Mouse (Mus musculus) inflammation-experienced regulatory T-cells, adult 6 months (primary cell): ENCODE measurements at regions not wholly inside any gene's neighbourhood (a gene's known extent, or its start where the extent isn't known, plus 50 kb on each side); places are given as distances from the start of the nearest gene placed in this dataset.
"Not testable (repeated sequence)": the region's sequence is repeated elsewhere in the genome, so short reads cannot be mapped to it uniquely, and the experiment has no call there.

Source experiments
- ATAC-seq: one replicate; pipeline ENCODE4 v1.8.0; 2017

DNA sequence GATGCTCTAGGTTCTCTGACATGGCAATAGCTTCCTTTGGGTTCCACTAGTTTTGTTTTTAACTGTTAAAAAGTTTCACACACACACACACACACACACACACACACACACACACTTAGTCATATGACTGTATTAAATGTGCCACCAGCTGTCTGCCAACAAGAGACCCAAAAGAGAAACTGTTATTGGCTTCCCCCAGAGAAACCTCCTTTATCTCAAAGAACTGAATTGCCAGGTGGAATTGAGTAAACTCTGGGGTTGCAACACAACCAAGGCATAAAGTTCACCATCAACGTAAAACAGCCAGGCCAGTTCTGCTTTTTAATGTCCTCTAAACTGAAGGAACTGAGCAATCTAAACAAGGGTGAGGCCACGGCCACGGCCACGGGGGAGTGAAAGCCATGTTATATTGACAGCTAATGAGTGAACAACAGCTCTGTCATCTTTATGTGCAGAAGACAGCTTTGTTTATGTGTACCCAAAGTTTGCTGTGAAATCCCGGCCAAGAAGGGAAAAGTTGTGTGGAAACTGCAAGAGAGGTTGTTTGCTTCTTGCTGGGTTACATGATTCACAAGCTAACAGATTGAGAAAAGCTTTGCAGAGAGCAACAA is 69.3 kb downstream of the Btg1 start:
- peak; percentile 39 for ATAC-seq

DNA sequence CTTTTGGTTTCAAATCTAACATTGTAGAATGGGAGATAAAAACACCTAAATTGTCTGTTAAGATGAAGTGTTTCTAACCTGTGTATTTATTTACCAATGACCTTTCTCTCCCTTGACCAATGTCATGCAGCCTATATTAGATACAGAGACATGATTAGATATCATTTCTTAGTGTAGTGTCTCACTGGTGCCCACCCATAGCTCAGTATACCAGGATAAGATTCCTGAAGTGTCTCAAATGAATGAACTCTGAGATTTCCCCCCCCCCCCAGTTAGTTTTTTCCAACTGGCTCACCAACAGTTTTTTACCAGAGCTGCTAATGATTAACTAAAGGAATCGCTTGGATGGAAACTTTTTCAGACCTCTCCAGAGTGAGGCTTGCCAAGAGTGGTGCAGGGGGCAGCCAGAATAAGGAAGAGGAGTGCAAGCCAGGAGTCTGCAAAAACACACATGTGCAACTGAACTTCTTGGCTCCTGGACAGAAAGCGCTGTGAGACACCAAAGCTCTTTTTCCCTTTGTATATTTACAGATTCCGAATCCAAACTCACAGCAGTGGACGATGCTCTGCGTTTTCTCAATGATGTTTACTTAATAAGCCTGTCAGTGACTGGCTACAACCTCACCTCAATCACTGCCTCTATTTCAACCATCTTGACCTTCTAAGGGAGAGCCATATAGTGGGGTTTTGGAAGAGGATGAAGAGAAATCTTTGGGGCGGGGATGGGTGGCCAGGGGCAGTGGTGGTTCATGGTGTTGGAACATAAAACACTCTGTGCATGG is 70.0 kb downstream of the Btg1 start:
- no peak for ATAC-seq

DNA sequence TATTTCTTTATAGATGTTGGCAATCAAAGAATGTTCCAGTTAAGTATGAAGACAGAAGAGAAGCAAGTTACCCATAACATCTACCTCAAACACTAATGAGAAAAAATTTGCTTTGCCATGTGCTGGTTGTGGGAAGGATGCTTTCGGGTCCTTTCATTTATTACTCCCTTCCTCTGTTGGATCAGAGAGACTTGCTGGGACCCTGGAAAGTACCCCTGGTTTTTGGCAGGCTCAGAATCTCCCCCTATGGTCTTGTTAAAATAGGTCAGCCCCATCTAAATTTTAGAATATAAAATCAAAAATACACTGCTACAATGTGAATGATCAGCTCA is 70.6 kb downstream of the Btg1 start:
- ATAC-seq: no peak

DNA sequence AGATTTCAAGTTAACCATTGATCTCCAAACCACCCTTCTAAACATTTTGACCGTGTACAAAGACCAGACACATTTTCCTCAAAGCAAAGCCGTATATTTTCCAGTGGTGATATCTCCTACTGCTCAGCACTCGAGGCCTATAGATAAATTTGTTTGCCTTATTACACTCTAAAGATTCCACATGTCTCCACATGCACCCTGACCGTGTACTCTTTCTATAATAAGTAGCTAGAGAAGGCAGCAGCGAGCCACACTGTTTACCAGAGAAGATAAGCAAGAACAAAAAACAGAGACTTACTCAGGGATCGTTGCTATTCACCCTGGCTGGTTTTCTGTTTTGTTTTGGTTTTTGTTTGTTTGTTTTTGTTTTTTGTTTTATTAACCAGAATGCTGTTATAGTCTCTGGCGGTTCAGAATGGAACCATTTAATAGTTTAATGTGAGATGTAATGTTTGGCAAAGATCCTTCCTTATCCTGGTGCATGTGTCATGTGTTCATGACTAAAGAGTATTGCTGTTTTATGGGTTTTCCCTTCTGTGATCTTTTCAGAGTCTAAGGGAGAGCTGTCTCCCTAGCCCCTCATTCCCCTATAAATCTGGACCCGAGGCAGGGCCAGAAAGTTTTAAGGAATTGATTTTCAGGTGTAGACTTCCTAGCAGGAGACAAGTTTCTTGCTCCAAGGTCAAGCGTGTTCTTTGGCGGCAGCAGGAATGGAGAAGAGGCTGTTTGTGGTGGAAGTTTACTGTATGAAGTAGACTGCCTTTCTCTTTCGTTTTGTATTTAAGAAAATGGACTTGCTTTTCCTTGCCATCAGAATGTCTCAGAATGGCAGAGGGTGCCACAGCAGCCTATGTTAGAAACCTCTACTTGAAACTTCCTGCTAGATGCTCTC is 73.4 kb downstream of the Btg1 start:
- peak; percentile 28 for ATAC-seq

DNA sequence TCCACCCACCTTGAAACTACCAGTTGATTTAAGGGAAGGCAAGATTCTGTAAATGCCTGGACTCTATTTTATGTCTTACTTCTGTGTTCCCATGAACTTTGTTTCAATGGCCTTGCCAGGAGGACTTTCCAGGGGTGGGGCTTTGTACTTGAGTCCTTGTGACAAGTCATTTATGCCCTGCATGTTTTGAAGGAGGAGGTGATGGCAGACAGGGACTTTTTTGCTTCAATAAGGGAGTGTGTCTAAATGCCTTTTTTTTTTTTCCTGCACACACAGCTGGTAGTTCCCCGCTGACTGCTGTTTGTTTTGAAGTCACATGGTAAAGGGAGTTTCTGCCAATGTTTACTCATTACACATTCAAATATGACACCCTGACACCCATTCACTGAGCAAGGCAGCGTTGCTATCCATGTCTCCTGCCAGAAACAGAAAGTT is 74.1 kb downstream of the Btg1 start:
- peak; percentile 83 for ATAC-seq

DNA sequence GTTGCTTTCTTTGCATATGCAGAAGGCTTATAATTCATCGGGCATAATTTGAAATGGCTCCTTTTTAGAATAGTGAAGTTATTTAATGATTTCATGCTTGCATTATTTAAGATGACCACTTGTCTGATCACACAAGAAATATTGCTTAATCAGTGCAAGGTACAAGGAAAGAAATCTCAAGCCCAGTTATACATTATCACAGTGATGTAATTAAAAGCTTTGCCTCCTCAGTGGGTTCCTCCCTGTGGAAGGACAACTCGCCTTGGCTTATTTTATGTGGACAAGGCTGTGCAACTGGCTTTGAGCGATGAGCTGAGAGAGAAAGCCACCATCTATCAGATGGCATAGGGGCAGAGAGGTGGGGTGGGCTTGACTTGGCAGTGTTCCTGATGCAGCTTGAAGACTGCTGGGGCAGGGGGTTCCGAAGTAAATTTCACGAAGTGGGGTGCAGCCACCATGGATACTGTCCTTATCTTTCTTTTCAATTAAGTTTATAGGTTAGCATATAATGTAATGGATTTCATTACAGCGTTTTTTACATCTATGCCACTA is 74.6 kb downstream of the Btg1 start:
- ATAC-seq: no peak

DNA sequence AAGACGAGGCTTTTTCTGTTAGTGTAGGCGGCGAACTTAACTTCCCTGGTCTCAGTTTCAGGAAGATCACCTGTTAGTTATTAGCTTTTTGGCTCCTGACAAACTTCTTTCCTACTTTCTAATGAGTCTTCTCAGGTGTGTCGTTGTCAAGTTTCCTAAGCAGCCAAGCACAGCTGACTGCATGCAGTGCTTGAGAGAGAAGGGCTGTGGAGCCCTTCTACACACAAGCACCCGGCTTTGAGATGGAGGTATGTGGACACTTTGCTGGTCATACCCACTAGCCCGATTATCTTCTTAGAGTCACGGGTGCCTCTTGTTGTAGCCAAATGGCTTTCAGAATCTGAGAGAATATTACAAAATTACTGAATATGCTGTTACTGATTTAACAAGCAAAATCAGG is 76.0 kb downstream of the Btg1 start:
- no peak for ATAC-seq

DNA sequence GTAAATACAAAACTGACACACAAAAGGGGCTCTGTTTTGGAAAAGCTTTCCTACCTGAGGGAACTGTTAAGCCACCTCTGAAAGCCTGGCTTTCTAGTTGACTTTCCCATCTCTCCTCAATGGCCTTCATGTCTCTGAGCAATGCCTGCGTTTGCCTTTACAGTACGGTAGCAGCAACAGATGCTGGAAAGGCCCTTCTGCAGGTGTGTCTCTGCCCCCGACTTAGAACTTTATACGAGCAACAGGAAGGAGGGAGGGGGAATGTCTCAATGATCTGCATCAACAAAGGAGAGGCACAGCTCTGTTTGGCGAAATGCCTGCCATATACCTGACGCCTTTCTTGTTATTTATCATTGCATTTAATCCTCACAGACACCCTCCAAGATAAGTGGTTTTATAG is 77.0 kb downstream of the Btg1 start:
- peak; percentile 48 for ATAC-seq

DNA sequence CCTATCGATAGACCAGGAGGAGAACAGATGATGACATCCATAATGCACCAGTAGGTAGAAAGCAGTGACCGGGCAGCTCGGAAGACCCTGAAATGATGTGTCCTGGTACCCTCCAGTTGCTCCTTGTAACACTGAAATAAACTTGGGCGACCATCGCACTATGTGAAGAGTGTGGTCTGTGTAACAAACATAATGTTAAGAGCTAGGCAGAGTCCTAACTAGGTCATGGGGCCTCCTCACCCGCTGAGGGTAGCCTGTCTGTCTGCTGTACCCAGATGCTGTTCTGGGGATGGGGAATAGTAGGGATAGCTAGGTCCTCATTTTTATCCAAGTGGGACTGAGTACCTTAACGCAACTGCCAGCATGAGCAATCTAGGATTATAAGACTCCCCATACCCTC is 79.8 kb downstream of the Btg1 start:
- ATAC-seq: no peak

DNA sequence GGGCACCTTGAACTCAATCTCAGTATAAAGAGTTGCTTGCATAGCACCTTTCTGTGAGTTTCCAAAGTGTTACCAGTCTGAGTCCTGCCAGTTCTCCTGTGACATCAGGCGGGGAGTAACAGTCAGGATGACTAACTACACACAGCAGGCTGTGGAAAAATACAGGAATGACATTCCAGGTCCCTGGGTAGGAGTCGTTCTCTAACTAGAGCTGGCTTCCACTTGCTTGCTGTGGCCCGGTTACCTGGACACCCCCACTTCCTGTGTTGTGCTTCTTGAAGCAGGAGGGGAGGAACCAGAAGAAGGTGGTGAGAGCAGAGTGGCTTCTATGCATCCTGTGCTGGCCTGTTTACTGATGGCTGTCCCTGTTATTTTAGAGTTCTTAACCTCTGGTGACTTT is 81.0 kb downstream of the Btg1 start:
- peak; percentile 92 for ATAC-seq

DNA sequence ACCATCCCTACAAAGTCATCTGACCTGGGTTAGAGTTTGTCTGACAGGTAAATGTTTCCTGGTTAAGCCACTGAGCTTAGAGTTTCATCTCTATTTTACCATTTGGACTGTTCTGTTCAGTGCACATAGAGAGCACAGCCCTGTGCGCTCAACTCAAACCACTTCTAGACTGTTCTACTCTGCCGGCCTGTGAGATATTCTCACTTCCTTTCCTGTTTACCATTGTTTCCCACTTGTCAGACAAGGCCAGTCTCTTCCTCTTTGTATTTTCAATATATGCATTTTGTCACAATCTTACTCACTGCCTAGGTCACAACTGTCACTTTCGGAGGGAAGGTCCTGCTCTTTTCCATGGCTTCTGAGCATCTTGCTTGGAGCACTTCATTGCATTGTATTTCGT is 89.8 kb downstream of the Btg1 start:
- peak; percentile 58 for ATAC-seq

DNA sequence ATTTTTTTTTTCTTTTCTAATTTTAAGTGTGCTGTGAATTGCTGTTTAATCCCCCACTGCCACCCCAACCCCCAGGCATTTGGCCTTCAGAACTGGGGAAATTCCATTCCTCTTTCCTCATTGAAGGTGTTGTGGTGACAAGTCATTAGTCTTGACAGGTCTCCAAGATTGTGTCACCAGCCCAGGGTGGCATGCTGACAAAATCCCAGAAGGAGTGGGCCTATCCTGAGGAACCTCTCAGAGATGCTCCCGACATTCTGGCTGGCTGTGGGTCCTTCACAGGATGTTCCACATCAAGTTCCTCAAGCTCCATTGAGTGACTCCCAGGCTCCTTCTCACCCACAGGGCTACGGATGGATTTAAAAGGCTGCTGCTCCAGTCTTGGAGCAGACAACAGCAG is 91.7 kb downstream of the Btg1 start:
- no peak for ATAC-seq

DNA sequence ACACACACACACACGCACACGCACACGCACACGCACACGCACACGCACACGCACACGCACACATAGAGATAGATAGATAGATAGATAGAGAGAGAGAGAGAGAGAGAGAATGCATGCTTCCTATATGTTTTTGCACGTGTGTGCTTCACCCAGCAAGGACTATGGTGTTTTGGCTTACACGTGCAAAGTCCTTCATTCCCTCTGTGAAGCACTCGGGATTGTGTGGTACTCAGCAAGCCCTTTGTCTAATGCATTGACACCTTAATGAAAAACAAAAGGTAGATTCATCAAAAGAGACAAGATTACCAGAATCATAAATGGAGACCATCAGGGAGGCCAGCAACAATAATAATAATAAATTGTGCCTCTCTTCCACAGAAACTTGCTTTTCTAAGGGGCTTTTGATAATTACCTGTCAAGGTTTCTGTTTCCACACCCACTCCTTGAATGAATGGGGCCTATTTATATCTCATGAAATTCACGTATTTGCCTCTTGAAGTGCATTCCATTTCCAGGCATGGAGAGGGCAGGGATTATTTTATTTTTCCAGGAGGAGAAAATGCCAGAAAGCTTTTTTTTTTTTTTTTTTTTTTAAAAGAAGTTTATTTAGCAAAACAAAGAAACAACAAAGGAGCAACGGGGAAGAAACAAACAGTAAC is 93.0 kb downstream of the Btg1 start:
- no peak for ATAC-seq

DNA sequence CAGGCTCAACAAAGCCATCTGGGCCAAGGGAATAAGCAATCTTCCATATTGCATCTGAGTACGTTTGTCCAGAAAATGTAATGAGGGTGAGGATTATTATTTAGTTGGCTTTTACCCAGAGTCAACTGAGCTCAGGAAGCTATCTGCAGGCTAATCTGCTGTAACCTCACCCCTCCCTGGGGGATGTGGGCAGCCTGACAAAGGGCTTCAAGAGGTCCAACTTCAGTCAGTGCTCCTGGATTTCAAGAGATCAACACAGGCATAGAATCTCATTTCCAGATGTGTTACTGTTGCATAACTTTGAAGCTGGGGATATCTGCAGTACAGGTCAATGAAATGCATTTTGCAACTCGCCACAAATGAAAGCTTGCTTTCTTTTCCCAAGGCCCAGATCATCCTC is 95.2 kb downstream of the Btg1 start:
- ATAC-seq: peak; percentile 61

DNA sequence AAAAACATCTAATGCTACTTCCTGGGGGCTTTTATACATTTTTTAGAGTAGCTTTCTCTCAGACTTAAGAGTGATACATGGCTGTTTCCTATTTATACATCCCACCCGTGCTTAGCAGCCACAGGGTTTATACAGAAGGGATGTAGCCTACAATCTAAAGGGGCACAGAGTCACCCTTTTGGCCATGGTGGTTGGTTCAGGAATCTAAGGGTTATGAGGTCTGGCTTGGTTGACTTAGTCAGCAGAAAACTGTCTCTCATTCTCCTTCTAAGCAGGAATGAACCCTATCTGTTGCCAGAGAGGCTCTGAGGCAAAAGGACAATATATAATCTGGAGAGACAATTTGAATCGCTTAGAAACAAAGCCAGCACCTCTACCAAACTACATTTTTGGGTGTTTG is 97.9 kb downstream of the Btg1 start:
- ATAC-seq: no peak

DNA sequence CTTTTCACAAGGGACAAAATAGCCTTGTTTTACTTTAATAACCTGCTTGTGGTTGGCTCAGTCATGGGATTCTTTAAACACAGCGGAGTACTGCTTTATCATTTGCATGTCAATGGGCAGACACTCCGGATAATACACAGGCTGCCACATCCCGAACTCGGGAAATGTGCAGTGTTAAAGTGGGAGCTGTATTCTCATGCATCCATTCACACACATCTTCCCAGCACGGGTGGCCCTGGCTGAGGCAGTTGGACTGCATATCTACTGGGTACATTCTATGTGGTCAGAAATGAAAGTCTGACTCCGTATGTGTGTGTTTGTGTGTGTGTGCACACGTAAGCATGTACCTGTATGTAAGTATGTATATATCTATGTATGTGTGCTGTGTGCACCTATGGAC is 100.5 kb downstream of the Btg1 start:
- no peak for ATAC-seq

DNA sequence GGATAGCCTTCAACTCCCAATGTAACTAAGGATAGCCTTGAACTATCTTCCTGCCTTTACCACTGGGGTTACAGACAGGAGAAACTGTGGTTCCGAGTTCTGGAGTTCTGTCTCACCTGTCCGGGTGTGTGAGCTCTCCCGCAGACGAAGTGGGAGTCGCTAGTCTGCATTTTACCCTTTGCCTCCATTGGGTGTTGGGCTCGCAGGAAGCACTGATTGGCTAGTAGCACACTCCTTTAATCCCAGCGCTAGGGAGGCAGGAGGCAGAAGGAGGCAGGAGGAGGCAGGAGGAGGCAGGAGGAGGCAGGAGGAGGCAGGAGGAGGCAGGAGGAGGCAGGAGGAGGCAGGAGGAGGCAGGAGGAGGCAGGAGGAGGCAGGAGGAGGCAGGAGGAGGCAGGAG is 101.9 kb downstream of the Btg1 start:
- ATAC-seq: not testable (repeated sequence)

DNA sequence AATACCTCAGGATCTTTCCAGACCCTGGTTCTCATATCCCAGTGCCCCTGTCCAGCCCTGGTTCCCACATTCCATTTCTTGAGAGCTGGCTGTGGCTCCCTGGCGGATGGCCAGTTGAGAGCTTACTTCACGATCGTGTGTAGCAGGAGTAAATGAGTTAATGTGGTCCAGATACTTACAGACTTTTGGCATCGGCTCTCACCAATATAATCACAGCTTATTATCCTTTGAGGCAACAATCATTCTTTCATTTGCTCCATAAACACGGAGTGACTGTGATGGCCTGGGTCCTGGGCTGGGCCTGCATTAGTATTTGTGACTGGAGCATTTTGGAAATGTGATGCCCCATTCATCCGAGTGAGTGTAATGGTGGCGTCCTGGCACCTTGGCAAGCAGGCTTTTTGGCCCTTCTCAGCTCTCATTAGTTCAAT is 103.5 kb downstream of the Btg1 start:
- no peak for ATAC-seq

DNA sequence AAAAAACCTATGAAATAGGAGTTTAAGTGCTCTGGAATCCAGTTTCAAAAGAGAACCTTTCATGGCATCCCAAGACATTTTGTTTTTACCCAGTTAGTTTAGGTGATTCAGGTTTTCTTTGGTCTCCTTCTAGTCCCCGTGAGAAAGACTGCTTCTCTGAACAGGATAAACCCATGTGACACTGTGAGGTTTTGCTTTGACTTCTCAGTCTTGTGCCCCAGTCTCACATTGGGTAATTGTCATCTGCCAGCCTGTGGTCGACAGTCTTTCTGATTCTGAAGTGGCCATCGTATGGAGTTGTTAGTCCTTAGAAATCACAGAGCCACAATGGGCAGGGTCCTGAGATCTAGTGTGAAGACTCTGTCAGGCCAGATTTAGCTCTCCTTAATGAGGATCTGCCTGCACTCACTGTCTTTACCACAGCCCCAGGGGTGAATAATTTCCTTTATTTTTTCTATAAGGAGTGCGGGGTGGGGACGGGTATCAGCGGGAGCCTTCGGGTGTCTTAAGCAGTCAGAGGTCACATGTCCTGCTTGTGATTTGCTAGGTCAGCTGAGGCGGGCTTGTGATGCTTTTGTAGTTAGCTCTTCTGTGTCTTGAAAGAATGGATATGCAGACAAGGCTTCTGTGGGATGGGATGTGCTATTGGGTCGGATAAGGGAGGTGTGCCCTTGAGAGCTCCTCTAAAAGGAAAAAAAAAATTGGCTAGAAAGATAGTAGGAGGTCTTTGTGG is 104.3 kb downstream of the Btg1 start:
- ATAC-seq: peak; percentile 34

DNA sequence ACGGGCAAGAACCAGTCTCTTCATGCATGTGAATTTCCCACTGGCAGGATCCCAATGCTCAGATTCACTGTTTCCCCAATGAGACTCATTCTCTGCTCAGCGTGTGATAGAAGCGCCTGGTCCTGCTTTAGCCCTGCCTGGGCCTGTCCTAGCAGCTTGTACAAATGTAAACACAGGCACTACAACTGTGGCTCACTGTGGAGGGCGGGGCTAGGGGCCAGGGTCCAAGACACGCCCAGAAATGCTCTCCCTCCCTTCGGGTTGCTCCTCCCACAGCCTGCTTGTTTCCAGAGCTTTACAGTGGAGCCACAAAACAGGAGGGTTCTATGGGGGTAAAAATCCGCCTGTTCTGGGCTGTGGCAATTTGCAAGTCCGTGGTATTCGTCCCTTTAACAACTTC is 105.7 kb downstream of the Btg1 start:
- ATAC-seq: no peak

DNA sequence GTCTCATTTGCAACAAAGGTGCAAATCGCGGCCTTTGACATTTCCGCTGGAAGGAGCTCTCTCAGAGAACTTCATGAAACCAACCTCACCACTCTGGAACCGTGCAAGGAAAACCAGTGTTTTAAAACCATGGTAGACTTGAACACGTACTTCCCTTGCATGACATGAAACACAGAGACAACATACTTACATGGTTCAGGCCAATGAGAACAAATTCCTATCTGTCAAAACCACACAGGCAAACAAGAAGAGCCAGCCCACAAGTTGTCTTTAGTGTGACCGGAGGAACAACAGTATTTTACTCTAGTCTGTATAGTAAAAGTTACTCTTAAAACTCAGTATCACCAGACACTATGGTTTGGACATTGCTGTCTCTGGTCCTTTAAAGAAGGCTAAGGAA is 106.3 kb downstream of the Btg1 start:
- no peak for ATAC-seq
